Mouse (Mus musculus) bone marrow macrophage, adult 2 months (primary cell): ENCODE results near the gene Psmb8.

Source experiments
- CTCF ChIP-seq: IDR thresholded peaks from 2 replicates; pipeline ENCODE4 v1.5.1; 2012; ENCODE audit warnings: low read depth, mild to moderate bottlenecking, low read length, moderate library complexity
- POLR2A ChIP-seq: IDR thresholded peaks from 2 replicates; pipeline ENCODE4 v1.6.1; 2012; ENCODE audit warnings: mild to moderate bottlenecking, low read depth, low read length, borderline replicate concordance

DNA sequence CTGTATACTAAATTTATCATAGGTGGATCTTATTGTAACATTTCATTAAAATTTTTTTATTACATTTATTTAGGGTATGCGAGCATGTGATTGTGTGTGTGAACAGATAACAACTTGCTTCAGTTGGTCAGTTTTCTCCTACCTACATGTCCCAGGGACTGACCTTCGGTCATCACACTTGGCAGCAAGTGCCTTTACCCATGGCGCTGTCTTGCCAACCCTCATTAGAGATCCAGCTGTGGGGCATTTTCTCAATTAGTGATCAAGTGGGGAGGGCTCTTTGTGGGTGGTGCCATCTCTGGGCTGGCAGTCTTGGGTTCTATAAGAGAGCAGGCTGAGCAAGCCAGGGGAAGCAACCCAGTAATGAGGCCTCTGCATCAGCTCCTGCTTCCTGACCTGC lies 27.3 kb downstream of the Psmb8 start:
- TF ChIP-seq POLR2A: no peak
- no peak for TF ChIP-seq CTCF
